Mouse (Mus musculus) lung, adult 18-20 months (tissue): ENCODE data around the gene Olfr750.

Experiments
- DNase-seq, 2 experiments: peaks; one replicate each; pipeline ENCODE4 v3.0.0; 2022; ENCODE audit warnings: mixed read lengths in 2 of 2

The Olfr750 gene

DNA sequence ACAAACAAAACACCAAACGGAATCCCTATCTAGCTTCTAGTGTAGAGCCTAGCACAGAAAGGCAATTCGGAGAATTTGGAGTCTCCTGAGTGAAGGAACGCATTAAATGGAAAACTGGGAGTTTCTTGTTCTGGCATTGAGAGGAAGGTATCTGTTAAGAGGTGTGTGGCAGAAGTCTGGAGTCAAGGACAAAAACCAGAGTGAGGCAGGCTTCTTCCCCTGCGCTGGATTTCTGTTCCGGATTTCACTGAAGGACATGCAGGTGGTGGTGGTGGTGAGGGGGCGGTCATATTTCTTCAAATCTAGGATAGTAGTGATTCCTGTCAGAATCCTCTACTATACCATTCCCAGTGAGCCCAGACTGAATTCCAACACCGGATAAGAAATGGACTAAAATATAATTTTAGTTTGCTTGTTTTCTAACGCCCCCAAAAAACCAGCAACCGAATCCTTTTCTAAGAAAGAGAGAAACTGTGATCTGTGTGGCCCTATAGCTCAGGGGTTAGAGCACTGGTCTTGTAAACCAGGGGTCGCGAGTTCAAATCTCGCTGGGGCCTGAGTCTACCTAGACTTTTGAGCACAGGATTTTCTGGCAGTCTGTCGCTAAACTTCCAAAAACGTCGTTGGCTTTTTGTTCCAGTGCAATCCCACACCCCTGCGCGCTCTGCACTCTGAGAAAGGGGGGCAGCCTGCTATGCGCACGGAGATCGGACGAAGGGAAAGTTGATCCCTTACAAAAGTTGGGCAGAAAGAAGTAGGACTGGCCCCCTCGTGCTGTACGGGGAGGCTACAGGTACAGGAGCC, 14.1 kb upstream of the Olfr750 start:
- peak; percentile 86 to 88 for DNase-seq

DNA sequence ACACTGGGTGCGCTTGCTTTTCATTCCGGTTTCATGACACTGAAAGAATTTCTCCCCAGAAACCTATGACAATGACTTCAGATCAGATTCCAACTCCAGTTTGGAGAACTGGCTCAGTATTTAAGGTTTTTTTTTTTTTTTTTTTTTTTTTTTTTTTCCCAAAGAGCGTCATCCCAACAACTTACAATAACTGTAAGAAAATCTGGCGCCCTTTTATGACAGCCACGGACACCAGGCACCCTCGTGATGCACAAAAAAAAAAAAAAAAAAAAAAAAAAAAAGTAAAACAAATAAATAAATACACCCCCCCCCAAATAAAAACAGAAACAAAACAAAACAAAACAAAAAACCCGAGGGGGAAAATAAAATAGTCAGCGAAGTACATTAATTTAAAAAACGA, 13.5 kb upstream of the Olfr750 start:
- no peak for DNase-seq

DNA sequence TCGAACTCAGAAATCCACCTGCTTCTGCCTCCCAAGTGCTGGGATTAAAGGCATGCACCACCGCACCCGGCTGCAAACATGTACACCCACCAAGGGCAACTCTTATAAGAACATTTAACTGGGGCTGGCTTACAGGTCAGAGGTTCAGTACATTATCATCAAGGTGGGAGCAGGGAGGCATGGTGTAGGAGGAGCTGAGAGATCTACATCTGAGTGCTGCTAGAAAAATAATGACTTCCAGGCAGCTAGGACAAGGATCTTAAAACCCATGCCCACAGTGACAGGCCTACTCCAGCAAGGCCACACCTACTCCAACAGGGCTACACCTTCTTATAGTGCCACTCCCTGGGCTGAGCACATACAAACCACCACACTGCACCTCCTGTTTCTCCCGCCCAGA, 11.7 kb upstream of the Olfr750 start:
- DNase-seq = no peak

DNA sequence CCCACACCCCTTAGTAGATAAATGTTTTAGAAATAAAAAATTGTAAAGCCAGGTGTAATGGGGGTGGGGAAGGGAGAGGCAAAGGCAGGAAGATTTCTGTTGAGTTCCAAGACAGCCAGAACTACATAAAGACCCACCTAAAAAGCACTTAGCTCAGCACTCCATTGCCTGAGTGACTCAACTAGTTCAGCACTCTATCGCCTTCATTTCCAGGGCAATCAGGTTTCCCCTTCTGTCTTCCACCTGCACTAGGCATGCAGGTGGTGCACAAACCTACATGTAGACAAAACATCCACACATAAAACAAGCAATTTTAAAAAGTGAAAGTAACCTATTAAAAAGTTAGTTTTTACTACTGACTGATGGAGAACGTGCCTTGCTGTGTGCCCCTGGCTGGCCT, 10.9 kb upstream of the Olfr750 start:
- DNase-seq = no peak

DNA sequence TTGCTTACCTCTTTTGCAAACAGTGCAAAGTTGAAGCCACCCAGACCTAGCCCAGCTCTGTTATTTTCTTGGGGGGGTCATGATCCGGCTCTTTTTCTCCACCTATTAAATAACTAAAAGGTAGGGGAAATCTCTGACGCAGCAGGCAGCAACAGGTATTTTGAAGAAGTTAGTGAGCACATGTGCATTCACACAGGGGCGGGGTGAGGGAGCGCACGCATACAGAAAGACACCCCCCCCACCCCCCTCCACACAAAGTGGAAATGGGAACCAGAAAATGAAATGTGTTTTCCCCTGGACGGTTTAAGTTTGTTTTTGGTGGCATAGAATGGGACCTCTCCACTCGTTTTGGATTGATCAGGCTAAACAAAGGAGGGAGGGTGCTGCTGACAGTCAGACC, 9.6 kb upstream of the Olfr750 start:
- DNase-seq = no peak

DNA sequence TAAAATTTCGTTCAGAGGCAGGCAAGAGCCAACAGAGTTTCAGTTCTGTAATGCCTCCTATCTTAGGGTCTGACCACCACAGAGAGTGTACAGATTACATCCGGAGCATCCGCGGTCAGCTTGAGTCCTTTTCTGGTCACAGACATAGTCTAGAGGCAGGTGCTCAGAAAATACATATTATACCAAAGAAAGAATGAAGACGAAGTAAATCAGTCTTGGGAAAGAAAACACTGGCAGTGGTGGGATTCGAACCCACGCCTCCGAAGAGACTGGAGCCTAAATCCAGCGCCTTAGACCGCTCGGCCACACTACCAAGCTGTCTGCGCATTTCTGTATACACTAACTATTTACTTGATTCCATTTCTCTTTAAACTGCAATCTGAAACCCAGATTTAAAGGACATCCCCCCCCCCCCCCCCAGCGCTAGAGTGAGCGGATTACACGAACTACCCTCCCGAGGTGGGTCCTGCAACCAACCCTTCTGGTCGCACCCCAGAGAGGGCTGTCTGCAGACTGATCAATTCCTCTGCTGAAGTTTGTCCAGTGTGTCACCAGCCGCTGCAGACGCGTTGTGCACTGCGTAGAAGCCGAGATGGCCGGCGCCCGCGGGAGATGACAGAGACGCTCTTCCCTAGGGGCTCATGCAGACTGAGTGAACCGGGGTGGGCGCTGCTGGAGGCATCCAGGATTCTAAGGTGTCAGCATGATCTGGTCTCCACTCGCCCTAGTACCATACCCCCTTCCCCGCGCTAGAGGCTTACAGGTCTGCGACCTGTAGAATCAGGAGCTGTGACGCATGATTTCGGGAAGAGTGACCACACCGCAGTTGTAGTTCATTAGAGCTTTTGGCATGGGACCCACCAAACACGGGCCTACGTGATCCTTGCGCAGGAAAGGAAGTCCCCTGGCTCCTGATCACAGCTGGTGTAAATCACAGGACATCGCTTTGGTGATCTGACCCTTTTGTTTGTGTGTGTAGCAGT, 8.7 kb upstream of the Olfr750 start:
- DNase-seq = peak; percentile 71 to 72

DNA sequence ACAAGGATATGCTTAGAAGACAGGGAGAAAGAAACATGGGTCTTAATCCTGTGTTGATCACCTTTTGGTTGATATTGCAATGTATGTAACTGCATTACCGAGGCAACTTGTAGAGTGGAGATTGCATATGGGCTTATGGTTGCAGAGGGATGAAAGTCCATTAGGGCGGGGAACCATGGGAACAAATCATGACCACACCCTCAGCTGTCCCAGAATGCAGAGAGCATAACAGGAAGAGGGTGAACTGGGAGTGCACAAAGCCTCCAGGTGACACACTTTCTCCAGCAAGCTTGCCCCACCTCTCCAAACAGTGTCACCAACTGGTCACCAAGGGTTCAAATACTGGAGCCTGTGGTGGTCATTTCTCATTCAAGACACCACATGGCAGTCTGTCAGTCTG, 6.8 kb upstream of the Olfr750 start:
- DNase-seq = no peak

DNA sequence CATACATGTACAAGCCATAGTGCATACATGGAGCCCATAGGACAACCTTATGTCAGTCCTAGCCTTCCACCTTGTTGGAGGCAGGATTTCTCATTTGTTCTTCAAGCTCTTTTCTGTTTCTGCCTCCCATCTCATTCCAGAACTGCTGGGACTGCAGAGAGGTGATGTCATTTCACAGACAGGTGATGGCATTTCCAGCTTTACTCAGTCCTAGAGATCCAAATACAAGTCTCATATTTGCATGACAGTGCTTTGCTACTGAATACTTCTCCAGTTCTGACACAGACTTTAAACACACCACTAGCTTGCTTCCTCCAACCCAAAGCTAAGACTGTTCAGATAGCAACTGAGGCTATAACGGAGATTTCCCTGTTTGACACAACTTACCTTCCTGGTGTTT, 4.9 kb upstream of the Olfr750 start:
- DNase-seq = no peak

DNA sequence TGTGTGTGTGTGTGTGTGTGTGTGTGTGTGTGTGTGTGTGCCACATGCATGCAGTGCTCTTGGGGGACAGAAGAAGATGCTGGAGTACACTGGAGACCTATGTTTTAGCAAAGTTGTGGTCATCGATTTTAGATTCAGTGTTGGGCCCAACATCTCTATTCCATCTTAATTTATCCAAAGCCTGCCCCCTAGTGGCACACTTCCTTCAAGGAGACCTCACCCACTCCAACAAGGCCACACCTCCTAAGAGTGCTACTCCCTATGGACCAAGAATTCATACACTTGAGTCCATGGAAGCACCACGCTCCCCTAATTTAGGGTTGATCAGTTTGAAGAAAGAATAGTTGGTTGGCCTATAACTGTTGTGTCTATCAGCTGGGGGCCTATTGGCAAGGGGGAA, 4.6 kb downstream of the Olfr750 start:
- peak; percentile 35 to 52 for DNase-seq

DNA sequence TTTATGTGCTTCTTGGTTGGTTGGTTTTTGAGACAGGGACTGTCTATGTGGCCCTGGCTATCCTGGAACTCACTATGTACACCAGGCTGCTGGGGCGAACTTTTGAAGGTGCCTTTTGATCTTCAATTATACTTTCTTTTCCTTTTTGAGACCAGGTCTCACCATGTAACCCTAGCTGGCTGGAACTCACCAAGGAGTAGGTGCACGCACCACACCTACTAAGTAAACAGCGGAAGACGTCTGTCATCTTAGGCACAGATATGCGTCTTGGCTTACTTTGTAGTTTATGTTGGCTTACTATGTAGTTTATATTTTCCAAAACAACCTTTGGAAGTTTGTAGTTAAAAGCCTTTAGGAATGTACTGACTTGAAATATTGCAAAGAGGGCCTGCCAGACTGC, 5.3 kb downstream of the Olfr750 start:
- no peak for DNase-seq

DNA sequence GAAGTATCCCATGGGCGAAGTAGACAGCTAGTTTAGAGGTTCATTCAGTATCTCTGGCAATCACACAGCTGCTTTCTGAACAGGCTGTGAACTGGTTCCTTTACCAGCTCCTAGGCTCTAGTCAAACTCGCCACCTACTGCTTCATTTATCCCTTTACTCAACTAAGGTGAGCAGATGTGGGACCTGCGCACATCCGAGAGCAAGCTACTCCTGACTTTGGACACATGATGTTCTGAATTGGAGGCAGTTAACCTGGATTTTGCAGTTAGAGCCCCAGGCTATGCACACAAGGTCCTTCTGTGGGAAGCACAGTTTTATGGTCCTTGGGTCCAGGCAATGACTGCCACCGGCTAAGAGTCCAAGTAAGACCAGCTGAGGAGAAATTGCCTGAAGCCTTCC, 13.5 kb downstream of the Olfr750 start:
- no peak for DNase-seq

DNA sequence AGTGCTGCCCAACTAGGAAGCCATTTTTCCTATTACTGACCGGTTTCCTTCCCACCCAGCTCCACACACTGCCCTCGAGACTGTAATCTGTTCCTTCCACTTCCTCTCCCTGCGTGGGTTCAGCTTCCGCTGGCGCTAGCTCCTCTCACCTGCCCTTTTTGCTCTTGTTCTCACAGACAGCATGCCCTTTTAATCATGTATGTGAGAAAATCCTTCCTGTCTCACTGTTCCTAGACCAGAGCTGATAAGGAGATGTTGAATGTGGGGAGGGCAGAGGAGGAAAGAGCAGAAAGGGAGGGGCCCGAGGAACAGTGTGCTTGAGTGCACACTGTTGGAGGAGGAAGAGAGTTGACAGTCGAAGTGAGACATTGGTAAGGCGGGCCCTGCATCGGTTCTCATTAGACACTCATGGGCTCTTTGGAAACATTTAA, 16.8 kb downstream of the Olfr750 start, which contains the start of gene Rnase12:
Gene Rnase12 (minus strand): TSS at position 261 of the 431 bp plus-strand sequence.
- DNase-seq = no peak

DNA sequence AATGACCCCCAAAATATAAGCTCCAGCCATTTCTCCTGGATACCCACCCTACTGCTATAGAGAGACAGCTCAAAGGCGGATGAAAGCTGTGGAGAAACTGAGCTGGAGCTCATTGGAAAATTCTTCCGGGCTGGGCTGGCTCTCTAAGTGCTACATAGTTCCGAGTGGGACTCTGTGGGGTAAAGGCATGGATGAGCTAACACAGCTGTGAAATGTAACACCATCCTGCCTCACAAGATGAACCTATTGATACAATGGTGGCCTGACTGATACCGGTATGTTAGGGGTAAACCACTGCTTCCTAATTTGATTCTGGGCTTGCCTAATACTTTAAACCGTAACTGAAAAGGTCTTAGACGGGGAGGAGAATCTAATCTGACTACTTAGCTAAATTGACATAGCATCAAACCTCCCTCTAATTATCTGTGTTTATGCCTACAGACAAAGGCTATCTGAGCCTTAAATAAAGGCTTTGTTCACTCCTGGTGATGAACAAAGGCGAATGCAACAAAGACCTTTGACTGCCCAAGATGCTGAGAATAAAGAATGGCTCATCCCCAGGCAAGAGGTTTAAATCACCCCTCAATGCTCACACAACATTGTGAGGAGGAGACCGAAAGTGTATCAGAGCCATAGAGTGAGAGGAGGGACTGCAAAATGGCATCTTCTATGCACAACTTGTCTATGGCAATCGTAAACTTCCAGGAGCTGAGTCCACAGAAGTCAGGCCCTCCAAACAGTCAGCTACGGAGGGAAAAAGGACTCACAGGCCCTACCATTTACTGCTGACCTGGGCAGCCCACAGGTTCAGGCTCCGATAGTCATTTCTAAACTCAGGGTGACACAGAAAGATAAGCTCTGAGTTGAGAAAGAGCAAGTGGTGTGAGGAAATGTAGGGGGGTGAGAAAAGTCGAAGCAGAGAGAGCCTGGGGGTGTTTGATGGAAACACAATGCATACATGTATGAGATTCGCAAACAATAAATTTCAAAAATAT, 19.7 kb downstream of the Olfr750 start:
- no peak for DNase-seq

DNA sequence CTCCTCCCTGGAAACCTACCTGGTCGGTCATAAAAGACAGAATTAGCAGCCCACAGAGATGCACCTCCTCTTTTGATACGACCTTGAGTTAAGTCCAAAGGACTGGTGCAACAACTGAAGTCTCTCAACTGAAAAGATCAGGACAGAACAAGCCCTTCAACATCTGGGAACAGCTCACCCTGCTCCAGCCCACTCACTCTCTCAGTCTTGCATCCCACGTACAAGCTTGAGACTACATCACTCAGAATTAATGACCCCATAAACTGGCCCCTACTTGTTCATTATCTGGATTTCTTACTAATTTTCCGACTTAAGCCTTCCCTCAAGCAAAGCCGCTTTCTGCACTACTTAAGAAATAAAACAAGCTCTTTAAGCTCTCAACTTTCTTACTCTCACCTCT, 21.1 kb downstream of the Olfr750 start:
- no peak for DNase-seq

DNA sequence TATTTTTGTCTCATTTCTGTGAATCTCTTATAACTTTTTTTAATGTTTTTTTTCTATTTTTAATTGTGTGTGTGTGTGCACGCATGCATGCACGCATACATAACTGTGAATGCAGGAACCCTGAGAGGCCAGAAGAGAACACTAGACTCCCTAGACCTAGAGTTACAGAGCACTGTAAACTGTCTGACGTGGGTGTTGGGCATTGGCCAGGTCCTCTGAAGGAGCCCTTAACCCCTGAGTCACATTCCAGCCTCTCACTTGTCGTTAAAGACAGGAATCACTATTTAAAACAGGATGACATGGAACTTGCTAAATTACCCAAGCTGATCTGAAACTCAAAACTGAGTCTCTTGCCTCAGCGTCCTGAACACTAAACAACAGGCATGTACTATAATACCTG, 22.3 kb downstream of the Olfr750 start:
- no peak for DNase-seq

DNA sequence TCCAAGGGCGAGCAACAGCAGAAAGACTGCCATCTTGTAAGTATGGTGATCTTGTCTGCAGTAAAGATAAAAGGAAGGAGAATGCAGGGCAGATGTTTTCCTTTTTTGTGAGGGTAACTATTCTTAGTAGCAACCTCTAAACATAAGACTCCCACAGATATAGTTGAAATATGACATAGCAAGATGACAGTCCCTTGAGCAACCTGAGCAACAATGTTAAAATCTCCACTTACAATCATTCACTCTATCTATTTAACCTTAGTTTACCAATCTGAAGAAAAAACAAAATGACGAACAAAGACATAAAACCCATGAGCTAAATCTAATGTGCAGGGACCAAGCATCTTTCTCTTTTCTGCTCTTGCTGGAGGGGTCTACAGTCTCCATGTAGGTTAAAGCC, 24.2 kb downstream of the Olfr750 start, which contains the start of gene Rnase11:
Gene Rnase11 (minus strand): TSS at position 101 of the 400 bp plus-strand sequence.
- no peak for DNase-seq

DNA sequence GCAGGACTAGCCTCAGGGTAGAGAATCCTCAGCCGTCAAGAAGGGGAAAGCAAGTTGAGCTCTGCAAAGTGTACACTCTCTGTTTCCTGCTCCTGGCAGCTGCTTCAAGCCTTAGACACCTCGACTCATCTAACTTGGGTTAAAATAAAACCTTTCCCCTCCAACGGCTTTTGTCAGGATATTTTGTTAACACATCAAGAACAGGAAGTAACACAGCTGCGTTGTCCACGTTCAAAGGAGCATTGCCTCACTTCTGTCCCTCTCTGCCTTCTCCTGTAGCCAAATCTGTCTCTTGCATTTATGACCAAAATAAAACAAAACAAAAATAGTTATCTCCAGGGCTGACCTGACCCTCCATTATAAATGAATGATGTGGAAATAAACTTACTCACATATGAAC, 26.4 kb downstream of the Olfr750 start:
- DNase-seq = no peak

DNA sequence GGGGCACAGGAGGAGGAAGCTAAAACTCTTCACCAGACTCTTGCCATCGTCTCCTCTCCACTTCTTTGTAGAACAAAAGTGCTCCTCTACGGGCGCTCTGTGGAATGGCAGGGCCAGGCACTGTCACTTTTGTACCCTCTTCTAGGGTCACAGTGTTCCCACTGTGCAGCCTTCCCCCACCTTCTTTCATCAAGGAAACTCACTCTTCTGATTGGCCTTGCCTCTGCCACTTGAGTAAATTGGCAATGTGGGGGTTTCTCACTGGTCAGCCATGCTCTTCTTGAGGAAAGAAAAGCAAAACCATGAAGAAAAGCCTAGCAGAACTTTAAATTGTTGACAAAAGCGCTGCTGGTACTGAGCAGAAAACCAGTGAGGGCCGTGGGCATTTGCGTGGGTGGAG, 32.5 kb downstream of the Olfr750 start, which contains the start of gene Rnase9:
Gene Rnase9 (minus strand): TSS at position 101 of the 400 bp plus-strand sequence.
- DNase-seq = no peak

DNA sequence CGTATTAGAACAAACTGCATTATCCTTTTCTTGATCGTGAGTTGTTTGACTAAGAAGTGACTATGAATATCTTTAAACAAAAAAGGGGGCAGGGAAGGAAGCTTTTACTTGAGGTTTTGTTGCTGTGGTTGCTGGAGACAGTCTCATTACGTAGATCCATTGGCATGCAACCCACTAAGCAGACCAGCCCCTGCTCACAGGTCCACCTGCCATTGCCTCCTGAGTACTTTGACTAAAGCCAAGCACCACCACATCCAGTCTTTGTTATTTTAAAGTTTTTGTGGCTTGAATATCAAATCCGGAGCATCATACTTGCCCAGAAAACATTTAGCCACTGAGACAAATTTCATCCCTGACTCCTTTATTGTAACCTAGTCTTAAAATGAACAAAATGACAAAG, 38.0 kb downstream of the Olfr750 start:
- DNase-seq = no peak

DNA sequence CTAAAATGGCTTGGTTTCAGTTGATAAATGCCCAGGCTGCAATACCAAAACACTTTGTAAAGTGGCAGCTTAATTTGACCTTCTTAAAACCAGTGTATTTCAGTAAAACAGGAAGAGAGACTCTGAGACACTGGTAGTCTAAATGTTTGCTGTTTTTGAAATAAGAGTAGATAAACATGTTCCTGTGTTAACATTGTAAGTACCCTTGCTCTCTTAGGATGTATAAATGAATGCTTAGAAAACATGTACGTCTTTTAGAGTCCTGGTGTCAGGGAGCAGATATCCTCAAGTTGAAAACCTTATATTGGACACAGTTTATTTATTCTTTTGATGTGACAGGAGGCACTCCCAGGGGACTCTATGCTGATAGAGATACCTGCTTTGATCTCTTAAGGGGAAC, 39.0 kb downstream of the Olfr750 start:
- no peak for DNase-seq

DNA sequence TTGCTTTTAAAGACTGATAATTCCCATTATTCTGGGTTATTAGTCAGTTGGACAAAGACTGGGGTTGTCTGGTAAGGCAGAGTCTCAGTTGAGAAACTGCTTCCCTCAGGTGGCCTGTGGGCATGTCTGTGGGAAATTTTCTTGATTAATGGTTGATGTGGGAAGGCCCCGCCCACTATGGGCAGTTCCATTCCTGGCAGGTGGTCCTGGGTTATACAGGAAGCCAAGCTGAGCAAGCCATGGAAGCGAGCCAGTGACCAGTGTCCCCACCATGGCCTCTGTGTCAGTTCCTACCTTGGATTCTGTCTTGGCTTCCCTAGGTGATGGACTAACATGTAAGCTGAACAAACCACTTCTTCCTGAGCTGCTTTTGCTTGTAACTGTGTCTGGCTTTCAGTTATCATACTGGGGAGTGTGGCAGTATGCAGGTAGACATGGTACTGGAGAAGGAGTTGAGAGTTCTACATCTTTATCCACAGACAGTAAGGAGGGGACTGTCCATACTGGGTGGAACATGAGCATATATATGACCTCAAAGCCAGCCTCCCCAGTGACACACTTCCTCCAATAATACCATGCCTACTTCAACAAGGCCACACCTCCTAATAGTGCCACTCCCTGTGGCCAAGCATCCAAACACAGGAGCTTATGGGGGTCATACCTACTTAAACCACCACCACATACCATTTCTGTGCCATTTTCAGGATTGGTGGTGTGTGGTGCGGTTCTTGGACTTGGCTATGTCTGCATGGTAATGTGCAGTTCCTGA, 46.7 kb downstream of the Olfr750 start:
- no peak for DNase-seq
